Mouse (Mus musculus): ENCODE measurements around the gene Prr12.

The Prr12 gene

DNA sequence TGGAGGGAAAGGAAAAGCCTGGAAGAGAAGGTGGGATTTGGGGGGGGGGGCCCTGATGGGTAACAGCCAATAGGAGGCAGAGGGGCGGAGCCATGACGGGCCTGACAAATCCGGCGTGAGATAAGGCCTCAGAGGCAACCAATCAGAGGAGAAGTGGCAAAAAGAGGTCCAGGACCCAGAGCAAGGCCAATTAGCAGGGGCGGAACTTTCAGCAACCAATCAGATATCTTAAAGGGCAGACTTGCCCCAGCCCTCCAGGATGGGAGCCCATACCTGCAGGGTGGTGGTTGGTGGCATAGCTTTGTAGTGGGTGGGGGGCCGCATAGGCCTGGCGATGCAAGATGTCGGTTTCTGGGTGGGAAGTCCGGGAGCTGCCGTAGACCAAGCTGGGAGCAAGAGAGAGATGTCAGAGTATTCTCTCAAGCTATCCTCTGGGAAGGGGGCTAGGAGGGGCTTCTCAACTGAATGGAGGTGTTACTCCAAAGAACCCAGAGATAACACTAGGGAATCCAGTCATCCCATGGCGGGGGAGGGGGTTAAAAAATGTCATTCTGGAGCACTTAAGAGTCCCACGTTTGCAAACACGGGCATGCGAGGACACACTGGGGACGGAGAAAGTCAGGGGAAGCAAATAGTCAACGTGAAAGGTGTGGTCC is 1.6 kb downstream of the Prr12 start:
- DNase-seq (ENCODE audit: low spot score): peak; percentile 65

DNA sequence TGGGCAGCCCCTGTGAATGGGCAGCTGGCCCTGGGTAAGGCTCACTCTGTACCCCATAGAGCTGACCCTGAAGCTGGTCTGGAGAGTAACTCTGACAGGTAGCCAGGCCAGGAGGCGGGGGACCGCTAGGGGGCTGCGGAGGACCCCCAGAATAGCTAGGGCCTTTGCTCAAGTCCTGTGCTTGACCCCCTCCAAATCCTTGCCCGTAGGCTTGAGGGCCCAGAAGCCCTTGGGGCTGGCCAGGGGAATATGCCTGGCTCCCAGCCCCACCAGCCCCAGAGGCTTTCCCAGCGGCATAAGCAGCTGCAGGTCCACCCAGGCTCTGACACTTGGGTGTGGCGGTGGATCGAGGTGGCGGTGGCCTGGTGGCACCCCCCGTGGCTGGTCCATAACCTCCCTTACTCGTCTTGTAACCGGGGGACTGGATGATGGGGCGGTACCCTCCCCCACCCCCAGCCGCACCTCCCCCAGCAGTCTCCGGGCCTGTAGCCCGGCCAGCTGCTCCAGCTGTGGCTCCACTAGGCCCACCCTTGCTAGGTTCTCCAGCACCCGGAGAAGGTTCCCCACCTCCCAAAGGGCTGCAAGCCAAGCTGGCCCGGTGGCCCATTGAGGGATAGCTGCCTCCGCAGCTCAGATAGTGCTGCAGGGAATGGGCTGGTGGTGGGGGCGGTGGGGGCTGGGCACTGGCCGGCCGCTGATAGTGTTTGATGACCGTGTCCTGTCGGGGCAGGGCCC is 3.6 kb downstream of the Prr12 start:
- no peak for DNase-seq (ENCODE audit: low spot score)

DNA sequence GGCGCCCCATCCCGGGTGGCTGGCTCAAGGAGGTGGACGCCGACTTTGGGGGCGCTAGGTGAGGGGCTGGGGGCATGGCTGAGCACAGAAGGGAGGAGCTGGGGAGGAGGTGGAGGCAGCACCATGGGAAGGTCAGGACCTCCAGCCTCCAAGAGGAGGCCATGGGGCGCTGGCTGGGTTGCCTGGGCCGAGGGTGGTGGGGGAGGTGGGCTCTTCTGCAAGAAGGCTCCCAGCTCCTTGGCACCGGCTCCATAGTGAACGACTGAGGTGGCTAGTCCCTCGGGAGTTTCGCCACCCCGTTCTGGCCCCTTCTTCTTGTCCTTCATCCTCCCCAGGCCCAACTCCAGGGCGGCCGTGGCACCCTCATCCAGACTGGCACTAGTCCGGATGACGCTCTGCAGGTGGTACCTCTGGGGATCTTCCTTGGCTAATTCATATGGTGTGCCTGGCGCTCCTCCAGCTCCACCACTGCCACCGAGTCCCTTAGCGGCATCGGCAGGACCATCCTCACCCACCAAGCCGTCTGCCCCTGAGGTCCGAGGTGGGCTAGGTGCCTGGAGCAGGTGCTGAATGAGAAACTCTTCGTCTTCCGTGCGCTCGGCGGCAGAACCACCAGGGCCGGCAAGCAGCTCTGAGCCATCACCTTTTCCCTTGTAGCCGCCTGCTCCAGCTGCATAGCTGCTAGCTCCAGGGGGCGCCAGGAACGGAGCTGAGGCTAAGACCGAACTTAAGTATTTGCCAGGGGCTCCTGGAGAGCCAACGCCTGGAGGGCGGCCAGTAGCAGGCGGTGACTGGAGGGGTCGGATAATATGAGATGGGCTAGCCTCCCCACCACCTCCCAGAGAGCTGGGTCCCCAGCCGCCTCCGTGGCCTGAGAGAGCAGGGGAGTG is 4.4 kb downstream of the Prr12 start:
- DNase-seq (ENCODE audit: low spot score): no peak

DNA sequence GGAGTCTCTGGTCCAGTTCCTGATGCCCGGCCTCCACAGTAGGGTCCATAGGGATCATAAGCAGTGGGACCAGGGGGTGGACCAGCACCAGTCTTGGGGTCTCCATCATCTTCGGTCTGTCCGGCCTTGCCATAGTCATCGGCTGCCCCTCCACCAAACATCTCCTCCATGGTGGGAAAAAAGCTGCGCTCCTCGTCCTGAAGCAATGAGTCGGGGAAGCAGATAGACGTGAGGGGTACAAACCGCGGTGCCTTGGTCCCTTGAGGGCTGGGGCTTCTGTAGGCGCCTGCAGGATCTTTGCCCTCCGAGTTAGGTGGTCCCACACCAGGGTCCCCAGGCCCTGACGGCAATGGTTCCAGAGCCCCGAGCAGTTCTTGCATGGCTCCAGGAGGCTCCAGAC is 5.2 kb downstream of the Prr12 start:
- no peak for DNase-seq (ENCODE audit: low spot score)

DNA sequence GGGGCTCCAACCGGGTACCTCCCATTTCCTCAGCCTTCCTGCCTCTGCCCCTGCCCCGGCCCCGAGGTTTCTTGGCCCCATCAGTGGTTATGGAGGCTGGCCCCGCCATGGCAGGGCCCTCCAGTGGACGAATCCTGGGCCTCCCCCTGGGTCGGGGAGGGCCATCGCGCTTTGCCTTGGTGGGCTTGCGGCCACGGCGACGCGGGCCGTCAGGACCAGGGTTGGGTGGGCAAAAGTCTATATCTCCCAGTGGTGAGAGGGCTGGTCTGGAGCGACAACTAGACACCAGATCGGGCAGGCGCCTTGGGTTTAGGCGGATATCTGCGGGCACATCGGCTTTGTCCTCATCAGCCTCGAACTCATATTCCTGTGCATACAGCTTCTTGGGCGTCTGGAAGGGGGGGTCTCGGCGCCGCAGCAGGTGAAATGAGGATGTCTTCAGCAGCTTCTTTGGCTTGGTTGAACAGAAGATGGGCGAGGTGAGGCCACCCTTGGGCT is 5.8 kb downstream of the Prr12 start:
- DNase-seq (ENCODE audit: low spot score): no peak

DNA sequence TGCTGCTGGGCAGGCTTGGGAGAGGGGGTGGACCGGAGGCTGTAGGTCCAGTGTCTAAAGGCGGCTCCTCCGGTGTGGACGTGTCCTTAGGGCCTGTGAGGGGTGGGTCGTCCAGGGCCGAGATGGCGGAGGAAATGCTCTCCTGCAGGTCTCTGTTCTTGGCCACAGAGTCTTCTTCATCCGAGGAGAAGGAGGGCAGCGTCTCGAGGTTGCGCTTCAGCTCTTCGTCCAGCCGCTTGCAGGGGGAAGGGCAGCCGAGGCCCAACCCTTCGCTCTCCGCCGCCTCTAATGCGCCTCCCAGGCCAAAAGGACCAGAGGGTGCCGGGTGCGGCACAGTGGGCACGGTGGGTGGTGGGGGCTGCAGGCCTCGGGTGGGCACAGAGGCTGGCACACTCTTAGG is 6.9 kb downstream of the Prr12 start:
- no peak for DNase-seq (ENCODE audit: low spot score)

DNA sequence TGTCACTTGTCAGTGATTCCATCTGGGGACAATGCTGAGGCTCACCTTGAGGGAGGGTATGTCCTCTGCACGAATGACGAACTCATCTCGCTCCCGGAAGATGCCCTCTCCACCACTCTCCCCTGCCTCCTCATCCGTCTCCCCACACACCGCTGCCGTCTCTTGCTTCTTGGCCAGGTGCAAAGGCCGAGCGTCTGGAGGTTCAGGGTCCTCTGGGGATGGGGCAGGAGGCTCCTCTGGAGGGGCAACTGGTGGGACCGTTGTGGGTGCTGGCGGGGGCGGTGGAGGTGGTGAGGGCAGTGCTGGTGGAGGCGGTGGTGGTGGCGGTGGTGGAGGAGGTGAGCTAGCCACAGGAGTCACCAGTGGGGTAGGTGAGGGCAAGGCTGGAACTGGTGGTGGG is 9.4 kb downstream of the Prr12 start:
- DNase-seq (ENCODE audit: low spot score): no peak

DNA sequence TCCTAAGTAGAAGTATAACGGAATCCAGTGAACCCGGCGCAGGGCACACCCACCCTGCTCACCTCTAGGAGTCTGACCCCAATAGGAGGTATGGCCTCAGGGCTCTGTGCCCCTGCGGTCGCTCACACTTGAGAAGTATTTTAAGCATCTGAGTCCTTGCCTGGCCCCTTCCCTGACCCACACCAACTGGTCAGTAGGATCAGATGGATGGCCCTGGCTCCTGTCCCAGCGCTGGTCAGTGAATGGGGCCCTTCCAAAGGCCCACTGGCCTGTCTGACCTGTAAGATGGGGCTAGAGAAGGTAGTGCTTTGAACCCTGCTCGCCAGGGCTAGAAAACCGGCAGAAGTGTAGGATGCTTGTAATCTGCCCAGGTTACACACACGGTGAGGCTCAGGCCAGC is 11.8 kb downstream of the Prr12 start:
- no peak for DNase-seq (ENCODE audit: low spot score)

DNA sequence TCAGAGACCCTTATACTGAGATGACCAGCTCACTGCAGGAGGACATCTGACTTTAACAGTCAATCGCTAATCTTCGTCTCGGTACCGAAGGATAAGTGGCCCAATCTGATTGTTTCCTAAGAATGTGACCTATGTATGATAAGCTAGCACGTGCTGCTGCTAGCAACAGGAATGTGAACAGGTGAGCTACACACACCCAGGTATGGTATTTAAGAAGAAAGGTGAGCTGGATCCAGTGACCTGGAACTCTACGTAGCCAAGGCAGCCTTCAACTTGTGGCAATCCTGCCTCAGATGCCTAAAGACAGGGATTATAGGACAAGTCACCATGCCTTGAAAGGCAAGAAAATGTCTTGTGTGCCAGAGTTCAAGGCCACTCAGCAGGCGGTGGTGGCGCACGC is 14.3 kb downstream of the Prr12 start:
- no peak for DNase-seq (ENCODE audit: low spot score)

DNA sequence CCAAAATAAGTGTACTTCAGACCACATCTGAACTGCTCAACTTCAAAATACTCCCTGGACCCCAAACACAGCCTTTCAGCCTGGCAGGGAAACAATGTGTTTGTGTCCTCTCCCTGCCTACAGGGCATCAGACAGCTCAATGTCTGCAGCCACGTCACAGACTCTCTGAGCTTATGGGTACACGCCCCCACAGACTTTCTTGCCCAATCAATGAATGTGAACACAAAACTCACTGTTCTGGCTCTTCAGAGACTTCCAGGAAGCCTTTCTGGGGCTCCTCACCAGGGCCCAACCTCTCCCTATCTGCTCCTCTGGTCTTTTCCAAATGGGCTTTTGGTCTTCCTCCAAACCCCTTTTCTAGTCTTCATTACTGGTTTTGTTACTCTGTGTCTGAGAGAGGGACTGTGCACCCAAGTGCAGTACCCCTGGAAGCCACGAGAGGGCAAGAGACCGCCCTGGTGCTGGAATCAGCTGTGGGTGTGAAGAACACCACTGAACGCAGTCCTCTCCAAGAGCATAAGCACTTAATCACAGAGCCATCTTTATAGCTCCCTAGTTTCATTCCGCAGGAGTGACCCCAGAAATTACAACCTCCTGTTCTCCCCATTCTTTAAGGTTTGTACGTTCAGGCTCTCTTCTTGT is 14.8 kb downstream of the Prr12 start:
- peak; percentile 64 for DNase-seq (ENCODE audit: low spot score)

DNA sequence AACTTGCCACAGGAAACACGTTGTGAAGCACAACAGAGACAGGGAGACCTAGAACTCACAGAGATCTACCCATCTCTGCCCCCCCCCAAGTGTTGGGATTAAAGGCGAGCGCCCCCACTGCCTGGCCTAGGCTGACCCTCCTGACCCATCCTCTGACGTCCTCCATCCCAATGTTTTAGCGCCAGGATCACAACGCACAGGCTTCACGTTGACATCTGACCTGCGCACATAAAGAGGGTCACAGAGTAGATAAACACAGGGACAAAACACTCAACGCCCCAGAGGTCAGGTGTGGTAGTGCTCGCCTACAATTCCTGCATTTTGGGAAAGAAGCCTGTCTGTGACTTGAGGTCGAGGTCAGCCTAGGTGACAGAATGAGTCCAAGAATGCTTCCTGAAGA is 16.0 kb downstream of the Prr12 start:
- no peak for DNase-seq (ENCODE audit: low spot score)

DNA sequence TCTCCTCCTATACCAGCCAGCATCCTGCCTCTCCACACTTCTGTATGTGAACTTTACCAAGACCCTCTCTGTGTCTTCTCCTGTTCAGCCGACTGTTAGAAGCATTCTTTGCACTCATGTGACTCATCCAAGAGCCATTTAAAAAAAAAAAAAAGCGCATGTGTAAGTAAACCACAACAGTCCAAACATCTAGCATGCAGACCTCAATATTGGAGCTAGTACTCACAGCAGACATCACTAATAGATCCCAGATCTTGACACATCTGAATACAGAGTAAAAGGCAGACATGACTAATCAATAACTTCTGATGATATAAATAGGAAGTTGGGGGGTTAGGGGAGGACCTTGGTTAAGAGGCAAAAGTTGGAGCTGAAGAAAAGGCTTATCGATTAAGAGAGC is 17.1 kb downstream of the Prr12 start:
- DNase-seq (ENCODE audit: low spot score): no peak

DNA sequence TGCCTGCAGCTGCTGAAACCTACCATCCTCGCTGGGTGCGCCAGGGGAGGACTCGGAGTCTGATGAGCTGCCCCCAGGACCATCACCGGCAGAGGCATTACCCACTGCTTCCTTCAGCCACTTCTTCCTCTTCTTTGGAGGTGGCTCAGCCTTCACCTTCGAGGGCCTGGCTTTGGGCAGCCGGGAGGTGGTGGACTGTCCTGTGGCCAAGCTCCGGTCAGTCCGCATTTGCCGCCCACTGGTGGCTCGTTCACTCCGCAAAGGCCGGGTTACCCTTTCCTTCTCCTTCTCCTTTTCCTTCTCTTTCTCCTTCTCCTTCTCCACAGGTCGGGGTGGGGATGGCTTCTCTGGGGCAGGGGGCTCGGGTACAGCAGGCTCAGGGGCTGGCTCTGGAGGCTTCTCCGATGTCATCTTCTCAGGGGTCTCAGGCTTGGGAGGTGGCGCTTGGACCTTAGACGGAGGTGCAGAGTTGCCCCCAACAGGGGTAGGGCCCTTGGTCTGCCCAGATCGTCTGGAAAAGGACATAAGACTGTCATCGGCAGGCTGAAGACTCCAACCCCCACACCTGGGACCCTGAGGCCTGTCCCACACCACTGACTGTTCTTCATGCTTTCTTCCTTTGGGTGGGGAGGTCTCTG is 18.8 kb downstream of the Prr12 start:
- no peak for DNase-seq (ENCODE audit: low spot score)

DNA sequence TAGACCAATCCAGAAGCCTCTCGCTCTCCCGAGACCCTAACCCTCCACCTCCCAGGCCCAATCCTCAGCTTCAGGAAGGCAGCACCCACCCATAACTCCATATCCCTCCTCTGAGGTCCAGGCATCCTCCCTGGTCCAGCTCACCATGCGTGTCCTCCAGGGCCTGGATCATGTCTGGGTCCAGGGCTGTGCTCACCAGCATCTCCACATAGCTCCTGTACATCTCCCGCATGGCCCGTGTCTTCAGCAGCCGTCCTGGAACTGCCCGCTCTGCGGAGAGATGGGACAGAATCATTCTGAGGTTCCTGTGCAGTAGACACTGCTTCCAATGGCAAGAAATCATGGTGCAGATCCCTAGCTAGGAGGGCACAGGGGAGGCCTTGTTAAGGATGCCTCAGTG is 21.8 kb downstream of the Prr12 start:
- no peak for DNase-seq (ENCODE audit: low spot score)

DNA sequence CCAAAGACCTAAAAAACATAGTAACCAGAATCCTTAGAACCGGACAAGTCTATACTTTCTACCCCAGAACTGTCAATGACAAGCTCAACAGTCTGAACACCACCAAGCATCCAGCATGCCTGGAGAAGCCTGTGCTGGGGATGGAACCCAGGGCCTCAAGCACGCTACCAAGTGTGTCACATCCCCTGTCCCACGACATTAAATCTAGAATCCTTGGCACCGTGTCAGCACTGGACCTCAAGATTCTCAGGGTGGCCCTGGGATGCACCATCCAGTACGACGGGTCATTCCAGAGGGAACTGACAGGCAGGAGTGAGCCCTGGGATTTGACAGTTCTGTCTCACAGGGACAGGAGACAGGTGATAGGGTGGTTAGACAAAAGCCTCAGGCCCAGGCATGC is 22.7 kb downstream of the Prr12 start:
- DNase-seq (ENCODE audit: low spot score): no peak

DNA sequence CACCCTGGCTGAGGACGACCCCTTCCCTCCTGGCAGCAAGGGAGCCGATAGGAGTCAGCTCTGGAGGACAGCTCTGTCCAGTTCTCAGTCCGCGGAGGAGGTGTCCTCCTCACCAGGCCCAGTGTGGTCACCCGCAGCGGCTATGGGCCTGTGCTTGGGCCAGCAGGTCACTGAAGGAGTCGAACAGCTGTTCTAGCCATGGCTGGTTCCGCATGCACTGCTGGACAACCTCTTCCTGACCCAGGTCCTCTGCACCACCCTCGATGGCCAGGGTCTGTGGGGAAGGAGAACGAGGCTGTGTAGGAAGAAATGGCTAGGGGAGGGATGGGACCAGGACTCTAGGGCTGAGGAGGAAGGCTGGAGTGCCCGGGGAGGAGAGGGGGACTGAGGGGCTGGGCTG is 24.3 kb downstream of the Prr12 start:
- DNase-seq (ENCODE audit: low spot score): no peak

DNA sequence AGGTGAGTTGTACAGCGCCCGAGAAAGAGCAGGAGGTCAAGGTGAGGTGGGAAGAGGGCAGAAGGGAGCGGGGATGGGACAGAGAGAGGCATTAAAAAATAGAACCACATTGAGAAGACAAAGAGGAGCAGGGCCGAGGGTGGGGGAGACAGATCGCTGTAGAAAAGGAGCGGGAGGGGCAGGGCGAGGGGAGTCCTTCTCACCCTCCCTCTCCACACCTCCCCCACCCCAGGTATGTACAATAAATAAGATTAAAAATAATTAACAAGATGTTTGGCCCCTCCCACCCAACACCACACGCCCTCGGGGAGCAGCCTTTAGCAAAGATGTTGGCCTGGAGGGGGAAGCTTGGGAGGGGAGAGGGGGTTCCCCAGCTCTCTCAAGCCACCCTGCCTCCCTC is 24.9 kb downstream of the Prr12 start:
- DNase-seq (ENCODE audit: low spot score): no peak

DNA sequence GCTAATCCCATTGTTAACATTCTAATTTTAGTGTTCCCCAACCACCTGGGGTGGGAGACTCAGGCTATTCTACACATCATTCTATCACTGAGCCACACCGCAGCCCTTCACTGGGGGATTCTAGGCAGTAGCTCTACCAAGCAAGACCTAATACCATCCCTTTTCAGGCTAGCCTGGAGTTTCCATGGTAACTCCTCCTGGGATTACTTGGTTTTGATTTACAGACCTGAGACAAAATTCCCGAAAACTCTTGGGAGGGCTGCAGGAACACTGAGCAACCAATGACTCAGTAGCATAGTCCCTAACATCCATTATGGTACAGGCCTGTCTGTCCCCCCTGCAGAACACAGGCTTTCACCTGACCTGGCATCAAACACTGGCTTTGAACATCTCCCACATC is 26.4 kb downstream of the Prr12 start:
- no peak for DNase-seq (ENCODE audit: low spot score)

DNA sequence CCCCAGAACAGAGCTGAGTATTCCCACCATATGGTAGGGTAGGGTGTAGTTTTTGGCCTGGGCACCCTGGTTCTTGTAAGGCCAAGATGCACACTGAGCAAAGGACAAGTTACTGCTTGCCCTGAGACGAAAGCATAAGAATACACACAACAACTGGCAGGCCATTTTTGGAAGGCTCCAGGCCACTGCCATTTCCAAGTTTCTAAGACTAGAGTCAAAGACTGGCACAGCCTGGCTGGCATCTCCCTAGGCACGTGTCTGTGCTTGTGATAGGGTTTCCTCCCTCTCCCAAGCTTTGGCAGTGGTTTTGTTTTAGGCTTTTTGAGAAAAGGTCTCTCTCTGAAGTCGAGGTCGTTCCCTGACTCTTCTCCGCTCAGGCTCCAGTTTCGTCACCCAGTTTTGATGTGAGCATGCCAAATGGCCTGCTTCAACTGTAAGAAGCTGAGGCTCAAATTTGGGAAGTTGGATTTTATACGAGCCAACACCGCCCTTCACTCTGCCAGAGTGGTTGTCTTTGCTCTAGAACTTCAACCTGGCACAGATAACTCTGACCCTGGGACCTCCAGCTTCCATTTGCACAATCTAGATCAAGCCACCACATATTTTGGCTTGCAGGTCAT is 27.0 kb downstream of the Prr12 start:
- no peak for DNase-seq (ENCODE audit: low spot score)

DNA sequence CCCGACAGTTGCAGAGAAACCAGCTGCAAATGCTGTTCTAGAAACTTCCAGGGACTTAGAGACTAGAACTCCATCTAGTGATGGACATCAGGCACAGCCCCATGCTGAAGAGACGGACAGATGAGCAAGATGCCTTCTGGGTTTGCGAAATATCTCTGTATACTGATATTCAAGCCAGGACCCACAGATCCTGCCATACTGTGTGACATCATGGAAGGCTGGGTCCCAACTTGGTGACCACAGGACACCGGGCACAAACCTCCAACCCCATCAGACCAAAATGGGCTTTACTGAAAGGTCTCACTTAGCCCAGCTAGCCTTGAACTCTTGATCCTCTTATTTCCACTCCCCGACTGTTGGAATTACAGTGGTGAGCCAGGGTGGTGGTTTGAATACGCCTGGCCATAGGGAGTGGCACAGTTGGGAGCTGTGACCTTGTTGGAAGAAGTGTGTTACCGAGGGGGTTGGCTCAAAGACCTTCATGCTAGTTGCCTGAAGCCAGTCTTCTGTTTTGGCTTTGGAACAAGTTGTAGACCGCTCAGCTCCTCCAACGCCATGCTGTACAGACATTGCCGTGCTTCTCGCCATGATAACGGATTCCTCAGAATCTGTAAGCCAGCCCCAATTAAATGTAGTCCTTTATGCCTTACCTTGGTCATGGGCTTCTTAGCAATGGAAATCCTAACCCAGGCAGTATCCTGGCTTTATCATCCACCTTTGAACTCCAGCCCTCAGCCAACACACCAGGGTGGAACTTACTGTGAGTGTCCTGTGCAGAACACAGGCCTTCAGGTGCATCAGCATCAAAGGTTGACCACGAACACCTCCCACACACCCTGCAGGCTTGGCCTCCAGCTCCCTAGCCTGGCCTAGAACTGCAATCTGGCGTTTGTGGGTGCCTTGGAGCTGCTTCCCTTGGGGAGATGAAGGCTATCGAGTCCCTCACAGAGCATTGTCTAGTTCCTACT is 28.1 kb downstream of the Prr12 start:
- DNase-seq (ENCODE audit: low spot score): no peak

Measured in c-Kit-positive CD71-positive TER-119-positive erythroid progenitor cells, embryonic 14.5 days (primary cell).